Mouse (Mus musculus) CH12.LX (cell line): ENCODE results near the gene Nyap1. TPM values are rescaled to one million over a fixed set of nuclear protein-coding genes. Genes with fewer than 3 reads are reported as not detected.

Experiments
- DNase-seq: peaks from one replicate; pipeline ENCODE4 v3.0.0-alpha.2; 2013; ENCODE audit errors: extremely low read depth
- H3K27ac ChIP-seq: 2 replicates; pipeline ENCODE4 v1.5.1; 2012; ENCODE audit warnings: low read depth, mild to moderate bottlenecking, control low read depth, moderate library complexity; ENCODE audit not compliant: insufficient read depth
- H3K27me3 ChIP-seq: replicated peaks from 2 replicates; pipeline ENCODE3; 2012; ENCODE audit warnings: inconsistent platforms
- H3K36me3 ChIP-seq, 2 experiments: replicated peaks in 1 of 2; 2 replicates each; pipeline versions ENCODE3 to v1.6.1; 2012; ENCODE audit warnings: inconsistent platforms in 1 of 2, low read length in 1 of 2, mild to moderate bottlenecking in 1 of 2, mixed read lengths in 1 of 2, moderate library complexity in 1 of 2; ENCODE audit not compliant: control insufficient read depth in 1 of 2, insufficient read depth in 1 of 2
- H3K4me1 ChIP-seq, 2 experiments: 2 replicates each; pipeline ENCODE4 v1.6.1; 2012; ENCODE audit warnings: inconsistent platforms in 1 of 2, moderate library complexity in 1 of 2; ENCODE audit not compliant: insufficient read depth in 2 of 2, control insufficient read depth in 1 of 2
- H3K4me2 ChIP-seq: 2 replicates; pipeline ENCODE4 v1.6.1; 2012; ENCODE audit warnings: low read depth, mild to moderate bottlenecking, control low read depth; ENCODE audit not compliant: poor library complexity, insufficient read depth, severe bottlenecking
- H3K4me3 ChIP-seq, 3 experiments: fragments of 150-350 bp in 1 of 3; sonication (generic) in 1 of 3; replicated peaks in 1 of 3; 2 replicates each; pipeline versions ENCODE3 to v1.5.1; 2011 to 2012; ENCODE audit warnings: low read depth in 2 of 3, low read length in 2 of 3, mild to moderate bottlenecking in 2 of 3, moderate library complexity in 2 of 3, control low read depth in 1 of 3, improper control_type of control experiment in 1 of 3, inconsistent platforms in 1 of 3, mixed read lengths in 1 of 3; ENCODE audit not compliant: poor library complexity in 1 of 3
- H3K79me2 ChIP-seq: replicated peaks from 2 replicates; pipeline ENCODE4 v1.6.1; 2012; ENCODE audit warnings: mild to moderate bottlenecking, moderate library complexity; ENCODE audit not compliant: control insufficient read depth, poor library complexity, insufficient read depth, severe bottlenecking; ENCODE audit errors: extremely low read depth
- H3K9ac ChIP-seq: 2 replicates; pipeline ENCODE4 v1.6.1; 2012; ENCODE audit warnings: low read depth, mild to moderate bottlenecking, control low read depth, moderate library complexity; ENCODE audit not compliant: insufficient read depth
- H3K9me3 ChIP-seq: replicated peaks from 2 replicates; pipeline ENCODE3; 2012; ENCODE audit warnings: low read length, inconsistent platforms, mixed read lengths
- CHD2 ChIP-seq: IDR thresholded peaks from 2 replicates; pipeline ENCODE4 v1.6.1; 2011; ENCODE audit warnings: low read length, improper control_type of control experiment
- CTCF ChIP-seq, 2 experiments: IDR thresholded peaks in 1 of 2; conservative IDR thresholded peaks in 1 of 2; 2 replicates each; pipeline ENCODE4 v1.5.1; 2011 to 2012; ENCODE audit warnings: low read depth in 2 of 2, low read length in 2 of 2, improper control_type of control experiment in 1 of 2, inconsistent platforms in 1 of 2, mild to moderate bottlenecking in 1 of 2, moderate library complexity in 1 of 2
- ELF1 ChIP-seq: IDR thresholded peaks from 2 replicates; pipeline ENCODE4 v1.6.1; 2014; ENCODE audit warnings: low read depth, mild to moderate bottlenecking, inconsistent platforms, low read length, improper control_type of control experiment
- EP300 ChIP-seq: IDR thresholded peaks from 2 replicates; pipeline ENCODE4 v1.6.1; 2011; ENCODE audit warnings: low read length, improper control_type of control experiment
- HCFC1 ChIP-seq: IDR thresholded peaks from 2 replicates; pipeline ENCODE4 v1.6.1; 2012; ENCODE audit warnings: low read depth, mild to moderate bottlenecking, inconsistent platforms, low read length, improper control_type of control experiment
- MAX ChIP-seq: IDR thresholded peaks from 2 replicates; pipeline ENCODE4 v1.6.1; 2011; ENCODE audit warnings: low read length, improper control_type of control experiment
- MYC ChIP-seq: IDR thresholded peaks from 2 replicates; pipeline ENCODE4 v1.6.1; 2011; ENCODE audit warnings: low read depth, mild to moderate bottlenecking, improper control_type of control experiment, low read length
- NRF1 ChIP-seq: IDR thresholded peaks from 2 replicates; pipeline ENCODE4 v1.6.1; 2014; ENCODE audit warnings: low read depth, mild to moderate bottlenecking, inconsistent platforms, low read length, improper control_type of control experiment, moderate library complexity
- POLR2A ChIP-seq: IDR thresholded peaks from 2 replicates; pipeline ENCODE4 v1.6.1; 2011; ENCODE audit warnings: low read depth, mild to moderate bottlenecking, improper control_type of control experiment, low read length
- POLR2AphosphoS2 ChIP-seq: IDR thresholded peaks from 2 replicates; pipeline ENCODE4 v1.6.1; 2011; ENCODE audit warnings: low read depth, low read length, improper control_type of control experiment
- RAD21 ChIP-seq: IDR thresholded peaks from 2 replicates; pipeline ENCODE4 v1.6.1; 2011; ENCODE audit warnings: low read depth, mild to moderate bottlenecking, low read length, improper control_type of control experiment, moderate library complexity
- SIN3A ChIP-seq: IDR thresholded peaks from 2 replicates; pipeline ENCODE4 v1.6.1; 2012; ENCODE audit warnings: low read length, improper control_type of control experiment, inconsistent platforms
- SMC3 ChIP-seq: IDR thresholded peaks from 2 replicates; pipeline ENCODE4 v1.6.1; 2011; ENCODE audit warnings: low read depth, low read length, improper control_type of control experiment
- UBTF ChIP-seq: IDR thresholded peaks from 2 replicates; pipeline ENCODE4 v1.6.1; 2012; ENCODE audit warnings: low read depth, mild to moderate bottlenecking, inconsistent platforms, low read length, improper control_type of control experiment, moderate library complexity
- USF1 ChIP-seq: IDR thresholded peaks from 2 replicates; pipeline ENCODE4 v1.6.1; 2014; ENCODE audit warnings: low read depth, mild to moderate bottlenecking, inconsistent platforms, low read length, improper control_type of control experiment
- ZKSCAN1 ChIP-seq: IDR thresholded peaks from 2 replicates; pipeline ENCODE4 v1.6.1; 2012; ENCODE audit warnings: low read depth, inconsistent platforms, low read length, improper control_type of control experiment, borderline replicate concordance
- dilution Hi-C: fragments of 300-500 bp; cut with MboI; formaldehyde crosslinking; loops from 2 replicates; pipeline ENCODE4 v1.14.3; 2020; ENCODE audit warnings: low sequenced_read_pairs; ENCODE audit not compliant: extremely low pct_unique_long_range_greater_than_20kb, extremely low pct_ligation_motif_present
- in situ Hi-C: fragments of 300-500 bp; cut with MboI; formaldehyde crosslinking; loops from 3 replicates; pipeline ENCODE4 v1.14.3; 2019; ENCODE audit warnings: low sequenced_read_pairs, low pct_ligation_motif_present, low pct_unique_long_range_greater_than_20kb, mixed read lengths
- polyA plus RNA-seq: library from polyadenylated mRNA; unstranded; fragments of >175 nt; gene quantifications from 2 replicates; pipeline ENCODE4 v1.2.1, GENCODE M21; 2012; ENCODE audit warnings: low read depth; ENCODE audit not compliant: insufficient read length
- total RNA-seq, 2 experiments: library from RNA; depleted of rRNA; stranded (reverse); fragments of 300-350 nt in 1 of 2; fragments of >200 nt in 1 of 2; gene quantifications; 2 replicates each; pipeline ENCODE4 v1.2.3; 2012 to 2014

The Nyap1 gene
- total and polyA plus RNA-seq, 3 experiments: 0.28 to 1.4 (median 0.43) TPM

DNA sequence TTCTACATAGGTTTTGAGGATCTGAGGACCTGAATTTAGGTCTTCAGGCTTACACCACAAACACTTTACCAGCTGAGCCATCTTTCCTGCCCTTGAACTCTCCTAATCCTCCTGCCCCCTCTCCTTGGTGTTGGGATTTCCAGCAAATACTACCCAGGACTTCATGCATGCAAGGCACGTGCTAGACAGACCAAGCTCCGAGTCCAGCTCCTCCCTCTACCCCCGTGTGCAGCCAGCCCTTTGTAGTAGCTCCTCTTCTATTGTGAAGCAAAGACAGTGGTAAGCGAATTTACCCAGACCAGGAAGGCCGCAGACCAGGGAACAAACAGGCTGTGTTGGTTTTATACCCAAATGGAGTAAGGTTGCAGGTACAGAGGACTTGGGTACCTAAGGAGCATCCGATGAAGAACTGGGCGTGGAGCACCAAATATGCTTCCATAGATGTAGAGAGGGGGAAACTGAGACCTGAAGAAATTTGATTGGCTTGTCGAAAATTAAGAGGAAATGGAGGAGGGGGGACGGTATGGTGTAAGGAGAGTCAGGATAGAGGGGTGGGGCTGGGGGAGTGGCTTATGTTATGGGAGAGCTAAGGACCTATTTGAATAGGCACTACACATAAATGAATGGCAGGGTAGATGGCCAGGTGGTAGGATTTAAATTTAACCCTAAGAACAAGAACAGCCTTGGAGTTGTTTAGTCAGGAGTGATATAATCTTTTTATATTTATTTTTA is 23.4 kb upstream of the Nyap1 start:
- Histone ChIP-seq H3K27me3 (no peaks in the 10 kb centered on the region), H3K4me3 (no peak overlapping the region), H3K27ac (no peak overlapping the region), H3K9me3 (peaks cover 2% of the 10 kb centered on the region), H3K4me2 (no peak overlapping the region), H3K9ac (no peak overlapping the region), H3K79me2 (no peaks in the 10 kb centered on the region), H3K4me1 (peaks cover 2 to 8% of the 10 kb centered on the region in 2 experiments; a peak in 2 of 4 replicates), H3K36me3 (peaks cover 1 to 20% of the 10 kb centered on the region in 2 experiments)
- dilution Hi-C loops: no loop called here
- TF ChIP-seq UBTF (no peak), USF1 (no peak), POLR2AphosphoS2 (no peak), ZKSCAN1 (no peak), CHD2 (no peak), NRF1 (no peak), ELF1 (no peak)
- in situ Hi-C loops: loop anchor here (5.0 to 25.0 kb wide), 2 partner anchors 112 to 252 kb away; partner anchors contain the start of genes Gigyf1 and Pop7
- DNase-seq: no peak

DNA sequence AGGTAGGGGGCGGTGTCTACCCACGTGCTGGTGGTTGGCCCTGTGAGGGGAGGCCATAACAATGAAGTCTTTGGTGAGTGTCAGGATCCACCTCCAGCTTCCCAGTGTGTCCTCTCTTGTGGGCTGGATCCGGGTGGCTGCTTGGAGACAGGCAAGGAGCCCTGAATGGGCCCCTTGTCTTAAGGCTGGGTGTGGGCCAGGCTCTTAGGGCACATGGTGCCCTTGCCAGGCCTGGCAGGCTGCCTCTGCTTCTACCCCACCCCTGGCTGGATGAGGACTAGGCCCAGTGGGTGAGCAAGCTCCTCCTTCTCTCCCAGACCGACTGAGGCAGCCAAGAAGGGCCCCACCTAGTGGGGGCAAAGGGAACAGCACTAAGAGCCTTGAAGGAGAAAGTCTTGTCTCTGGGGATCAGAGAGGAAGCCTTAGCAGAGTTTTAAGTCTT is 18.6 kb upstream of the Nyap1 start:
- in situ Hi-C loops: loop anchor here (5.0 to 25.0 kb wide), 2 partner anchors 108 to 248 kb away; partner anchors contain the start of genes Gigyf1 and Pop7
- H3K4me2 ChIP-seq: no peak overlapping the region

More for the DNA sequence above, 18.6 kb upstream of the Nyap1 start:
- TF ChIP-seq MYC (0 out of 2 replicates have a peak, but pooled peaks have one; percentile 41), POLR2A (peak; percentile 24; the same call in 1 of the 2 replicates), EP300 (no peak), ELF1 (no peak), MAX (0 out of 2 replicates have a peak, but pooled peaks have one; percentile 50), SIN3A (peak; percentile 49; the same call in 1 of the 2 replicates), RAD21 (peak; percentile 55), SMC3 (peak; percentile 81), NRF1 (no peak), HCFC1 (peak; percentile 17; the same call in 1 of the 2 replicates), CTCF (conservative IDR thresholded peaks at IDR 0.05 in 1 of 2, IDR thresholded peaks at IDR 0.05 in 1 of 2; ENCODE audit: low read depth in 2 of 2, low read length in 2 of 2) (peak; percentile 75 to 89)
- TF ChIP-seq, all 38 proteins: peak for 8
- peak; percentile 91 for DNase-seq
- Histone ChIP-seq H3K27me3 (no peaks in the 10 kb centered on the region), H3K79me2 (no peaks in the 10 kb centered on the region), H3K9me3 (no peaks in the 10 kb centered on the region), H3K9ac (no peak overlapping the region), H3K36me3 (peaks cover 41 to 65% of the 10 kb centered on the region in 2 experiments), H3K4me3 (no peak overlapping the region), H3K27ac (no peak overlapping the region), H3K4me1 (peaks cover 3 to 29% of the 10 kb centered on the region in 2 experiments; a peak in 3 of 4 replicates)
- dilution Hi-C loops: no loop called here
